Mouse (Mus musculus): Measurements from ENCODE around the gene Cacng5.
A peak's percentile ranks its signal among the peaks of the same experiment; 100 is the strongest.

The Cacng5 gene

GRCm38 (mm10) chr11:107887342-107887741 lies 27.5 kb downstream of the Cacng5 start:
- DNase-seq (ENCODE audit: low spot score in 2 of 2) = no peak

DNA sequence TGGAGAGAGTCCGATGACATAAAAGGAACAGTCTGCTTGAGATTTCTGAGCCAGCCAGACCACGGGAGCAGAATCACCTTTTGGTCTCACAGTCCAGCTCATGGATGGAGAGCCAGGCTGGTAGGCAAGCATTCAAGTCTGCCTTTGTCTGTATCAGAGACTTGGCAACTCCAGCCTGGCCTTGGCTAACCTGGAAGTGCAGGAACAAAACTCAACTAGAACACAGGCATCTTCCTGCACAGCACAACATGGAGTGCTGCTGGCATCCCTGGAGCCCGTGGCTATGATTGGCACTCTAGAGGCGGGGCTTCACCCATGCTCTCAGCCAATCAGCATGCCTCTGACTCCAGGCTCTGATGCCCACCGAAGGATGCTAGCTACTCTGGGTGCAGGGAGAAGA lies 38.0 kb downstream of the Cacng5 start:
- no peak for DNase-seq (ENCODE audit: low spot score in 2 of 2)

DNA sequence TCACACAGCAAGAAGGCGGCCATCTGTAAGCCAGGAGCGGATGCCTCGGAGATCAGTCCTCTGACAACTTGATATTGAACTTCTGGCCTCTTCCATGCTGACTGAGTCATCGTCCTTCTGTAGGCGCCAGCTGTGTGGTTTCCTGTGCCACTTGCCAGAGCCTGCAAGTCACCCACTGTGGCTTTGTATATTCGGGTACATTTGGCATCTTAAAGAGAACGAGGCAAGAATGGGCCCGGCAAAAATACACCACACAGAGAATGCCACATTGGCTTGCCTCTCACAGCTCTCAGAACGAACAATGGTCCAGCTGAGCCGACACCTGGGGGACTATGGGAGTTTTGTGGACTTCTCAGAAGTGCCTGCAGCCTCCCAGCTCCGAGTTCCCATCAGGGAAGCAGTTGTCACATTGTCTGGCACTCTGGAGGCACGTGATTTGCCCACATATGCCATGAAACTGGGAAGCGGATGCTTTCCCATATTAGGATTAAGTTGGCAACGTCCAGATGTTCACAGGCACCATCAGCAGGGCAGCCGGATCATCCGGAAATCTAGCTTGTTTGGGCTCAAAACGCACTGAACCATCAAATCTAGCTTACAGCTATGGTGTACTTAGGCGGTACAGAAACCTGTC lies 38.9 kb downstream of the Cacng5 start:
- DNase-seq (ENCODE audit: low spot score in 2 of 2) = no peak

GRCm38 (mm10) chr11:107872743-107873142 lies 42.1 kb downstream of the Cacng5 start:
- no peak for DNase-seq (ENCODE audit: low spot score in 2 of 2)

GRCm38 (mm10) chr11:107867509-107867908 lies 47.3 kb downstream of the Cacng5 start:
- no peak for DNase-seq (ENCODE audit: low spot score in 2 of 2)

- peak; percentile 12 to 17 for DNase-seq (ENCODE audit: low spot score in 2 of 2)
Observed at GRCm38 (mm10) chr11:107865128-107865527, 49.7 kb downstream of the Cacng5 start.

GRCm38 (mm10) chr11:107864024-107864423 lies 50.8 kb downstream of the Cacng5 start:
- DNase-seq (ENCODE audit: low spot score in 2 of 2) = peak; percentile 4 to 10

GRCm38 (mm10) chr11:107861738-107862137 lies 53.1 kb downstream of the Cacng5 start:
- no peak for DNase-seq (ENCODE audit: low spot score in 2 of 2)

DNA sequence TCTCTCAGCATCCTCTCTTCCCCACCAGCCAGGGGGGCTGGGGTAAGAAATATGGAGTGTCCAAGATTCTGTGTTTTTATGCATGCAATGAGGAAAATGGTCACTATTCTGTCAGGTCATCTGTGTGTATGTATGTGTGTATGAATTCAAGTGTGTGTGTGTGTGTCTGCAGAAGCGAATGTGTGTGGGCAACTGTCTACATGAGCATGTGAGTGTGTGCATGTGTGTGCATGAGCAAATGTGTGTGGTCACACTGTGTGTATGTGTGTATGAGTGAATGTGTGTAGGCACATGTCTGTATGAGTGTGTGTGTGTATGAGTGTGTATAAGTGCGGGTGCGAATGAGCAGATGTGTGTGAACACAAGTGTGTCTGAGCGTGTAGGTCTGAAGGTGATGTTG lies 55.0 kb downstream of the Cacng5 start:
- DNase-seq (ENCODE audit: low spot score in 2 of 2) = no peak

DNA sequence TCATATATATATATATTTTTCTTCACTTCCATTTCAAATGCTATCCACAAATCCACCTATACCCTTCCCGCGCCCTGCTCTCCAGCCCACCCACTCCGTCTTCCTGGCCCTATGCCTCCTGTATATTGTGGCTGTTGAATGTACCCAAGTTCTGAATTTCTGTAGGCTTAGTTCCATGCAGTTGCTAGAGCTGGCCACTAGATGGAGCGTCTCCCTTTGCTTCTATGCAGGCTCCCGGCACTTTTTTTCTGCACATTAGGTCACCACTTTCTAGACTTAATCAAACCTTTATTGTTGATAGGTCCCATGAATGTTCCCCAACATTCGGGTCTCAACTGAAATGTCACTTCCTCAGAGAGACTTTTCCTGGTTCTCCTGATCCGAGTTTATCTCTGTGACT lies 55.6 kb downstream of the Cacng5 start:
- DNase-seq (ENCODE audit: low spot score in 2 of 2) = no peak

GRCm38 (mm10) chr11:107853088-107853487 lies 61.8 kb downstream of the Cacng5 start:
- peak in 1 of 2 experiments; percentile 6 for DNase-seq (ENCODE audit: low spot score in 2 of 2)

DNA sequence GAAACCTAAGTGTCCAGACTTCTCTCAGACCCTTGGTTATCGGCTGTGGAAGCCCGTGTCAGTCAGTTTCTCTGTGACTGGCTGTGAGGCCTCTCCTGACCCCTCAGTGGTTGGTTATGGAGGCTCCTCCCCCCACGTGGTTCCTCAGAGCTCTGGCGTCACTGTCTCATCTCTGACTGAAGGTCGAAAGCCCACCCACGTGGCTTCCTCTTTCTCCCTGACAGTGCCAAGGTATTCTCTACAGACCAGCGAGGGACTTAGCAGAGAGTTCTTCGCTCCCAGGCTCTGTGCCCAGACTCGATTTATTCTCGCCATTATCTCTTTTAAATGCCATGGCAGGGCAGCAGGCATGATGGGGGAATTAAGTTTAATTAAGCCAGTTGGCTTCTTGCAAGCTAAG lies 65.2 kb downstream of the Cacng5 start:
- DNase-seq (ENCODE audit: low spot score in 2 of 2) = no peak

- no peak for DNase-seq (ENCODE audit: low spot score in 2 of 2)
Observed at GRCm38 (mm10) chr11:107844175-107844574, 70.7 kb downstream of the Cacng5 start.

DNA sequence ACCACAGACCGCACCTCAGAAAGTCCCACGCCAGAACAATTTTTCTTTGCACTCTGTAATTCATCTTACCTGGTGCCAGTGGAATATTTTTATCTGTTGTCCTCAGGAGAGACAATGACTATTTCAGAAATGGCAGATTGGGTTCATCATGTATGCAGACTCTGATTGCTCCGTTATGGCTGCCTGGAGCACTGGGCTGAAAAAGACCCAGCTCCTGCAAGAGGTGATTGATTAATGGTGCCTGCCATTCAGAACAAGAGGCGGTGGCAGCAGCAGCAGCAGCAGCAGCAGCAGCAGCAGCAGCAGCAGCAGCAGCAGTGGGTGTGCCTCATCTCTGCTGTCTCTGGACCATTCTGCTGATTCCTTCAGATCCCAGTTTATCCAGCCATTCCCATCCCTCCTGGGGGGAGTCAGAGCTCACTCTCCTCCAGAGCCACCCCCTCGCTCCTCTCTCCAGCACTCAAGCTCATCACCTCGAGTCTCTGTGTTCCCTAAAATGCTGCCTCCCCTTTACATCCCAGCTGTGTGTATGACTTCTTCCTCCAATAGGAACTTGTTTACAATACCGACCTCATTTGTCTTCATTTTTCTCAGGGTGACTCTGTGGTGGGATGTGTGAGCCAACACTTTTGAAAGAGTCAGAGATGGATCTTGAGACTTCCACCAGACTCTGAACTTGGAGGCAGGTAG lies 81.4 kb downstream of the Cacng5 start:
- DNase-seq (ENCODE audit: low spot score in 2 of 2) = no peak
